Mouse (Mus musculus) Patski (cell line): ENCODE measurements around the gene Immp2l. TPM values are rescaled to one million over a fixed set of nuclear protein-coding genes. Genes with fewer than 3 reads are reported as not detected.

ENCODE experiments used
- ATAC-seq: fragments of 100-300 bp; one replicate; pipeline ENCODE4 v1.8.0; 2021
- CTCF ChIA-PET: fragments of 350-600 bp; sonication (Branson Sonifier 250); formaldehyde crosslinking; loops from one replicate; lab custom pipeline; 2022; ENCODE audit warnings: inconsistent platforms; lab: Charles Lee
- POLR2A ChIA-PET: fragments of 350-600 bp; sonication (Branson Sonifier 250); formaldehyde crosslinking; loops from one replicate; lab custom pipeline; 2022; ENCODE audit warnings: antibody characterized with exemption, inconsistent platforms; lab: Charles Lee
- DNase-seq: peaks from one replicate; pipeline ENCODE4 v3.0.0-alpha.2; 2011; ENCODE audit warnings: low read depth, low spot score
- H3K27me3 ChIP-seq: fragments of 371-371 bp; one replicate; pipeline ENCODE4 v1.5.1; 2021
- CTCF ChIP-seq: fragments of 100-300 bp; IDR thresholded peaks from one replicate; pipeline ENCODE4 v1.5.1; 2021
- in situ Hi-C: fragments of 300-500 bp; cut with MboI; formaldehyde crosslinking; loops from 3 replicates; pipeline ENCODE4 v1.11.1; 2018; ENCODE audit warnings: low pct_unique_long_range_greater_than_20kb, mixed read lengths
- polyA plus RNA-seq: library from polyadenylated mRNA; unstranded; gene quantifications from one replicate; pipeline ENCODE4 v1.2.3, GENCODE M21; 2021

Immp2l gene
- polyA plus RNA-seq, 1 experiment from 2014 or later, result 21.6 TPM

DNA sequence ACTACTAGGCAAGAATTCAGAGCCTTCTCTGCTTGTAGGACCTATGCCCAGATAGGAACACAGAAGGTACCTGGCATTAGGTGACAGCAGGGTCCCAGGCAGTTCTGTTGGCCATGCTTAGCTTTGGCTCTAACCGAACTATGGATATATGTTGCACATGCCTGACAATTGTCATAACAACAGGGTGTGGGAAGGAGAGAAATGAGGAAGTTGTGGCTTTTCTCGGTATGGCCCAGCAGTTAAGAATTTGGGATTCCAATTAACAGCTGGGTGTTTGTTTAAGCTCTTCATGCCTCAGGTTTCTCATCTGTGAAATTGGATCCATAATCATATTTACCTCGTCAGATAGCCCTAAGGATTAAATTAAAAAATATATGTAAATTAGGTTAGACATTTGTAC, 854.6 kb downstream of the Immp2l start:
- ChIA-PET POLR2A (no interaction called here), CTCF (no interaction called here)
- TF ChIP-seq CTCF, result no peak
- H3K27me3 ChIP-seq, result no peaks in the 10 kb centered on the region
- in situ Hi-C loops, result no loop called here
- DNase-seq (no peak), ATAC-seq (peak; percentile 62)

GRCm38 (mm10) chr12:41878972-41879371, 855.1 kb downstream of the Immp2l start:
- ATAC-seq (no peak), DNase-seq (no peak)
- in situ Hi-C loops, result no loop called here
- ChIA-PET CTCF (no interaction called here), POLR2A (no interaction called here)
- H3K27me3 ChIP-seq, result no peaks in the 10 kb centered on the region
- no peak for TF ChIP-seq CTCF

GRCm38 (mm10) chr12:41879412-41879811, 855.5 kb downstream of the Immp2l start:
- H3K27me3 ChIP-seq, result no peaks in the 10 kb centered on the region
- ATAC-seq, result no peak
- CTCF ChIA-PET, result no interaction called here
- POLR2A ChIA-PET, result no interaction called here
- in situ Hi-C loops, result no loop called here
- no peak for DNase-seq
- TF ChIP-seq CTCF, result no peak

GRCm38 (mm10) chr12:41880833-41881232, 856.9 kb downstream of the Immp2l start:
- in situ Hi-C loops, result no loop called here
- no peak for TF ChIP-seq CTCF
- DNase-seq (no peak), ATAC-seq (no peak)
- POLR2A ChIA-PET, result no interaction called here
- CTCF ChIA-PET, result no interaction called here
- no peaks in the 10 kb centered on the region for H3K27me3 ChIP-seq

- no peak for DNase-seq
- ChIA-PET POLR2A (no interaction called here), CTCF (interaction anchor here (0.5 to 1.3 kb wide), 2 partner anchors 17 to 665 kb away, joined by 3 read pairs; no protein-coding TSS in a partner anchor)
- ATAC-seq, result no peak
- no peaks in the 10 kb centered on the region for H3K27me3 ChIP-seq
- TF ChIP-seq CTCF, result no peak
- in situ Hi-C loops, result no loop called here
These were observed 884.1 kb downstream of the Immp2l start for GRCm38 (mm10) chr12:41908011-41908410.

DNA sequence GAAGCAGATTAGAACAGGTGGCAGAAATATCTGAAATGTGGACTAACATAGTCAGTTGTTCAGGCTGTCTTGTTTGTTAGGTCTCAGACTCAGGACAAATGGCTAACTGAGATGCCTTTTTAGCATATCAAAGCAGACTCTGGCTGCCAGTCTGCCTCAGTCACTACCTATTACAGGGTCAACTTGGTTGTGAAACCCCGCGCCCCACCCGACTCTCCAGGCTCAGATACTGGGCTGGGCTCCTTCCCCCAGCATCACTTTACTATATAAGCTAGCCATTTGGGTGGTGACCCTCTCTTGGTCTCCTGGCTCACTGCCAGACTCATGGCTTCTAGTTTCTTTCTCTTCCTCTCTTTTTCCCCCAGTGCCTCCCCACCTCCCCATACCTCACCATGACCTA, 887.7 kb downstream of the Immp2l start:
- no peak for DNase-seq
- no peak for ATAC-seq
- H3K27me3 ChIP-seq, result no peaks in the 10 kb centered on the region
- CTCF ChIA-PET, result interaction anchor here (0.5 kb wide), 1 partner anchor 771 kb away, joined by 3 read pairs; no protein-coding TSS in a partner anchor
- POLR2A ChIA-PET, result no interaction called here
- TF ChIP-seq CTCF, result no peak
- in situ Hi-C loops, result no loop called here

DNA sequence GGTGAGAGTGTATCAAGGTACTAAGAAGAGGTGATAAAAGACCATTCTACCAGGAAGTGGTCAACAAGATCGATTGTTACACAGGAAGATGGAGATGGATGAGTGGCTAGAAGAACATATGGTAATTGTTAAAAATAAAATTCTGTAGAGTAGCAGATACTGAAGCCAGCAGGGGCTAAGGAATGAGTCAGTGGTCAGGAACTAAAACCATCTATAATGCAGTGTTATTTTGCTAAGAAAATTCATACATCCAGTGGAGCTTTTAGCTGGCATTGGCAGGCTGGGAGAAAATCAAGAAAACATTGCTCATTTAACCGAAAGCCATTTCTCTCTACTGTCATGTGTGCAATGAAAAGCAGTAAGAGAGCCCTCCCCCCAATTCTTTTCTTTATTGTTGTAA, 913.9 kb downstream of the Immp2l start:
- ATAC-seq (no peak), DNase-seq (no peak)
- no peak for TF ChIP-seq CTCF
- CTCF ChIA-PET, result no interaction called here
- in situ Hi-C loops, result no loop called here
- no peaks in the 10 kb centered on the region for H3K27me3 ChIP-seq
- POLR2A ChIA-PET, result no interaction called here

GRCm38 (mm10) chr12:41941853-41942252, 918.0 kb downstream of the Immp2l start:
- ChIA-PET CTCF (no interaction called here), POLR2A (no interaction called here)
- no peaks in the 10 kb centered on the region for H3K27me3 ChIP-seq
- in situ Hi-C loops, result no loop called here
- no peak for DNase-seq
- no peak for ATAC-seq
- no peak for TF ChIP-seq CTCF

- in situ Hi-C loops, result no loop called here
- H3K27me3 ChIP-seq, result no peaks in the 10 kb centered on the region
- CTCF ChIA-PET, result no interaction called here
- DNase-seq (no peak), ATAC-seq (no peak)
- TF ChIP-seq CTCF, result no peak
- POLR2A ChIA-PET, result no interaction called here
These were observed 920.3 kb downstream of the Immp2l start for GRCm38 (mm10) chr12:41944079-41944672.

DNA sequence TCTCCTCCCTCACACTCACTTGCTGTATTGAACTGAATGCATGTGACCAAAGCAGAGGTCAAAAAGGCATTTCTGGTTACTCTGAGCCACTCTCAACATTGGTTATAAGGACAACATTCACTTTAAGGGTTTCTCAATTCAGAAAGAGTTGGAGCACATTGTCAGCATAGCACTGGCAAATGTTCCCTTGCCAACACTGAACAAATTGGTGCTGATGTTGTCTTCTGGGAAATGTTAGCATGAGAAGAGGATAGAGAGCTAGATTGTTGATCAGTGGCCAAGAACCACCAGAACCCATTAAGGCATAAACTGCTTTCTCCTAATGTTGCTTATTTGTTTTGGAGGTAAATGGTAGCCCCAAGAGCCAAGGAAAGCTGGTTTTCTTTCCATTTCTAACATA, 922.6 kb downstream of the Immp2l start:
- CTCF ChIA-PET, result no interaction called here
- in situ Hi-C loops, result no loop called here
- ATAC-seq (no peak), DNase-seq (no peak)
- POLR2A ChIA-PET, result no interaction called here
- no peaks in the 10 kb centered on the region for H3K27me3 ChIP-seq
- no peak for TF ChIP-seq CTCF

DNA sequence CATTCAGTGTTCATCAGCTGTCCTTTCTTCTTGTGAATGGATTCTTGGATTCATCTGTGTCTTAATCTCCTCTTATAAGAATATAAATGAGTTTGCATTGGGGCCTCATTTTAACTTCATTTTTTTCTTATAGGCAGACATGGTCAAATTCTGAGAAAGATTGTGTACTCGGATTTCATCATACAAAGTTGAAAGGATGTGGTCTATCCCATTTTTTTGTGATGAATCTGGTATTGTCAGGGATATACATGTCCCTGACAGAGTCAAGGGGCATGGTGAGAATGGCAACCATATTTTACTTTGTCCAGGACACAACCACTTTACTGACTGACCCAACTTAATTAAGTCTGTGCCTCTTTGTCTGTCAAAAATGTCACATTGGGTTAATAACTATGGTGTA, 925.5 kb downstream of the Immp2l start:
- POLR2A ChIA-PET, result no interaction called here
- in situ Hi-C loops, result no loop called here
- no peak for DNase-seq
- no peak for TF ChIP-seq CTCF
- H3K27me3 ChIP-seq, result no peaks in the 10 kb centered on the region
- CTCF ChIA-PET, result no interaction called here
- no peak for ATAC-seq

DNA sequence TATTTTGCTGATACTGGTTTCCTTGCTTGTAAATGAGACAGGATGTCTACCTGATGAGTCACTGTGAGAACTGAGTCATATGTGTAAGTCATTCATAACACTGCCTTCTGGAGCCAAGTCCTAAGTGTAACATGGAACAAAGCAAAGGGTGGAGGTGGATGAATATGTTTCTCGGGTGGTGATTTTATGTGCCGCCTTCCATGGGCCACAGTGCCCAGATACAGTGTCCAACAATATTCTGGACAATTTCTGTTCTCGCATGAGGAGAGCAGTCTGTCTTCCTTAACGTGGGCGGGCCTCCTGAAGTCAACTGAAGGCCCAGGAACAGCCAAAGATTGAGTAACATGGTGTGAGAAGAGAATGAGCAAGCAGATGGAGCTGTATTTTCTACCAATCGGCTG, 926.0 kb downstream of the Immp2l start:
- no peak for TF ChIP-seq CTCF
- H3K27me3 ChIP-seq, result no peaks in the 10 kb centered on the region
- ChIA-PET POLR2A (no interaction called here), CTCF (interaction anchor here (1.4 kb wide), 1 partner anchor 19 kb away, joined by 3 read pairs; no protein-coding TSS in a partner anchor)
- peak; percentile 43 for DNase-seq
- ATAC-seq, result peak; percentile 99
- in situ Hi-C loops, result no loop called here
